Mouse (Mus musculus) megakaryocyte, embryonic 14.5 days (primary cell): ENCODE results near the gene Abca13.

ENCODE experiments used
- FLI1 ChIP-seq: IDR thresholded peaks from 2 replicates; pipeline ENCODE4 v1.6.1; 2012; ENCODE audit warnings: low read length, inconsistent platforms, mixed read lengths
- GATA1 ChIP-seq: IDR thresholded peaks from 3 replicates; pipeline ENCODE4 v1.6.1; 2012; ENCODE audit warnings: mixed read lengths, low read length, inconsistent platforms, borderline replicate concordance

- TF ChIP-seq GATA1 (no peak), FLI1 (no peak)
Observed at GRCm38 (mm10) chr11:9533189-9533588, 341.4 kb downstream of the Abca13 start.
